Mouse (Mus musculus): ENCODE results near the gene Ak2. TPM values are rescaled to one million over a fixed set of nuclear protein-coding genes. Genes with fewer than 3 reads are reported as not detected.

Gene Ak2
- total RNA-seq (2012; rRNA removed): 148 and 177 TPM in 2 replicates

GRCm38 (mm10) chr4:128991500-128992008 is at the start of gene Ak2:
Gene Ak2 (plus strand): TSS chr4:128991958.
- Histone ChIP-seq H3K4me3 (ENCODE audit: insufficient read depth in 1 of 2, low read depth in 1 of 2, low read length in 2 of 2, poor library complexity in 1 of 2, severe bottlenecking in 1 of 2) (peak within 1 kb of the TSS in 1 of 2 experiments; percentile 3; a peak in 1 of 4 replicates), H3K27ac (ENCODE audit: insufficient read depth, low read depth, low read length, poor library complexity, severe bottlenecking) (no peak within 1 kb of the TSS), H3K9ac (ENCODE audit: insufficient read depth, low read depth, low read length, poor library complexity, severe bottlenecking) (no peak within 1 kb of the TSS; the same call in 1 of the 2 replicates), H3K4me1 (ENCODE audit: control insufficient read depth in 2 of 2, insufficient read depth in 2 of 2, low read length in 2 of 2, poor library complexity in 1 of 2) (peaks cover 3 to 13% of the 10 kb centered on the region in 2 experiments; a peak in 3 of 4 replicates), H3K36me3 (ENCODE audit: control insufficient read depth, insufficient read depth, low read length, poor library complexity, severe bottlenecking) (peaks cover 11% of the 10 kb centered on the region; the same call in 1 of the 2 replicates), H3K9me3 (ENCODE audit: control insufficient read depth, insufficient read depth, low read depth, low read length) (no peaks in the 10 kb centered on the region)
- no peak for DNase-seq (ENCODE audit: low read depth, low spot score)
- in situ Hi-C loops (cut with MboI; ENCODE audit: low sequenced_read_pairs in 2 of 2, unreplicated experiment in 2 of 2): no loop called here
- TF ChIP-seq ZNF384 (IDR thresholded peaks at IDR 0.05; ENCODE audit: low read depth, low read length) (no peak), MAFK (IDR thresholded peaks at IDR 0.05; ENCODE audit: insufficient read depth, low read depth, low read length) (no peak), CHD2 (IDR thresholded peaks at IDR 0.05; ENCODE audit: low read depth, low read length) (no peak), ZC3H11A (IDR thresholded peaks at IDR 0.05; ENCODE audit: borderline replicate concordance, low read depth, low read length) (no peak), HCFC1 (IDR thresholded peaks at IDR 0.05; ENCODE audit: borderline replicate concordance, insufficient read depth, low read length) (no peak)

GRCm38 (mm10) chr4:128942346-128942745 is 49.4 kb upstream of the Ak2 start:
- Histone ChIP-seq H3K36me3 (ENCODE audit: control insufficient read depth, insufficient read depth, low read length, poor library complexity, severe bottlenecking) (no peaks in the 10 kb centered on the region), H3K4me1 (ENCODE audit: control insufficient read depth in 2 of 2, insufficient read depth in 2 of 2, low read length in 2 of 2, poor library complexity in 1 of 2) (peaks cover 2 to 11% of the 10 kb centered on the region in 2 experiments; a peak in 3 of 4 replicates), H3K9me3 (ENCODE audit: control insufficient read depth, insufficient read depth, low read depth, low read length) (no peaks in the 10 kb centered on the region), H3K27ac (ENCODE audit: insufficient read depth, low read depth, low read length, poor library complexity, severe bottlenecking) (no peak overlapping the region), H3K9ac (ENCODE audit: insufficient read depth, low read depth, low read length, poor library complexity, severe bottlenecking) (no peak overlapping the region), H3K4me3 (ENCODE audit: insufficient read depth in 1 of 2, low read depth in 1 of 2, low read length in 2 of 2, poor library complexity in 1 of 2, severe bottlenecking in 1 of 2) (no peak overlapping the region)
- TF ChIP-seq CHD2 (IDR thresholded peaks at IDR 0.05; ENCODE audit: low read depth, low read length): no peak
- no peak for TF ChIP-seq HCFC1 (IDR thresholded peaks at IDR 0.05; ENCODE audit: borderline replicate concordance, insufficient read depth, low read length)
- TF ChIP-seq MAFK (IDR thresholded peaks at IDR 0.05; ENCODE audit: insufficient read depth, low read depth, low read length): no peak
- no peak for TF ChIP-seq ZNF384 (IDR thresholded peaks at IDR 0.05; ENCODE audit: low read depth, low read length)
- no peak for TF ChIP-seq ZC3H11A (IDR thresholded peaks at IDR 0.05; ENCODE audit: borderline replicate concordance, low read depth, low read length)
- in situ Hi-C loops (cut with MboI; ENCODE audit: low sequenced_read_pairs in 2 of 2, unreplicated experiment in 2 of 2): no loop called here
- DNase-seq (ENCODE audit: low read depth, low spot score): no peak

- Histone ChIP-seq H3K4me1 (ENCODE audit: control insufficient read depth in 2 of 2, insufficient read depth in 2 of 2, low read length in 2 of 2, poor library complexity in 1 of 2) (peaks cover 6 to 35% of the 10 kb centered on the region in 2 experiments; a peak in 3 of 4 replicates), H3K9me3 (ENCODE audit: control insufficient read depth, insufficient read depth, low read depth, low read length) (no peaks in the 10 kb centered on the region), H3K36me3 (ENCODE audit: control insufficient read depth, insufficient read depth, low read length, poor library complexity, severe bottlenecking) (no peaks in the 10 kb centered on the region), H3K27ac (ENCODE audit: insufficient read depth, low read depth, low read length, poor library complexity, severe bottlenecking) (no peak overlapping the region), H3K9ac (ENCODE audit: insufficient read depth, low read depth, low read length, poor library complexity, severe bottlenecking) (no peak overlapping the region), H3K4me3 (ENCODE audit: insufficient read depth in 1 of 2, low read depth in 1 of 2, low read length in 2 of 2, poor library complexity in 1 of 2, severe bottlenecking in 1 of 2) (no peak overlapping the region)
- DNase-seq (ENCODE audit: low read depth, low spot score): no peak
- no peak for TF ChIP-seq ZC3H11A (IDR thresholded peaks at IDR 0.05; ENCODE audit: borderline replicate concordance, low read depth, low read length)
- TF ChIP-seq CHD2 (IDR thresholded peaks at IDR 0.05; ENCODE audit: low read depth, low read length): no peak
- TF ChIP-seq MAFK (IDR thresholded peaks at IDR 0.05; ENCODE audit: insufficient read depth, low read depth, low read length): no peak
- TF ChIP-seq HCFC1 (IDR thresholded peaks at IDR 0.05; ENCODE audit: borderline replicate concordance, insufficient read depth, low read length): no peak
- no peak for TF ChIP-seq ZNF384 (IDR thresholded peaks at IDR 0.05; ENCODE audit: low read depth, low read length)
- in situ Hi-C loops (cut with MboI; ENCODE audit: low sequenced_read_pairs in 2 of 2, unreplicated experiment in 2 of 2): no loop called here
Observed at GRCm38 (mm10) chr4:128946736-128947135, 45.0 kb upstream of the Ak2 start.

GRCm38 (mm10) chr4:128947326-128947933 is 44.3 kb upstream of the Ak2 start:
- Histone ChIP-seq H3K4me3 (ENCODE audit: insufficient read depth in 1 of 2, low read depth in 1 of 2, low read length in 2 of 2, poor library complexity in 1 of 2, severe bottlenecking in 1 of 2) (no peak overlapping the region), H3K9ac (ENCODE audit: insufficient read depth, low read depth, low read length, poor library complexity, severe bottlenecking) (no peak overlapping the region), H3K27ac (ENCODE audit: insufficient read depth, low read depth, low read length, poor library complexity, severe bottlenecking) (no peak overlapping the region), H3K4me1 (ENCODE audit: control insufficient read depth in 2 of 2, insufficient read depth in 2 of 2, low read length in 2 of 2, poor library complexity in 1 of 2) (peaks cover 6 to 35% of the 10 kb centered on the region in 2 experiments; a peak in 3 of 4 replicates), H3K36me3 (ENCODE audit: control insufficient read depth, insufficient read depth, low read length, poor library complexity, severe bottlenecking) (no peaks in the 10 kb centered on the region), H3K9me3 (ENCODE audit: control insufficient read depth, insufficient read depth, low read depth, low read length) (no peaks in the 10 kb centered on the region)
- TF ChIP-seq HCFC1 (IDR thresholded peaks at IDR 0.05; ENCODE audit: borderline replicate concordance, insufficient read depth, low read length) (no peak), ZC3H11A (IDR thresholded peaks at IDR 0.05; ENCODE audit: borderline replicate concordance, low read depth, low read length) (no peak), ZNF384 (IDR thresholded peaks at IDR 0.05; ENCODE audit: low read depth, low read length) (no peak), MAFK (IDR thresholded peaks at IDR 0.05; ENCODE audit: insufficient read depth, low read depth, low read length) (no peak), CHD2 (IDR thresholded peaks at IDR 0.05; ENCODE audit: low read depth, low read length) (no peak)
- in situ Hi-C loops (cut with MboI; ENCODE audit: low sequenced_read_pairs in 2 of 2, unreplicated experiment in 2 of 2): no loop called here
- DNase-seq (ENCODE audit: low read depth, low spot score): peak; percentile 47
